Mouse (Mus musculus): ENCODE results near the gene A030005K14Rik.

GRCm38 (mm10) chr1:83059278-83059677, at the start of gene A030005K14Rik:
- no peak for TF ChIP-seq CTCF (IDR thresholded peaks at IDR 0.05)
- no peak for TF ChIP-seq EP300 (IDR thresholded peaks at IDR 0.05)

Data from lung, postnatal 0 days (tissue).